Mouse (Mus musculus): Measurements from ENCODE around the gene Tnp2. TPM values are rescaled to one million over a fixed set of nuclear protein-coding genes. Genes with fewer than 3 reads are reported as not detected.
A peak's percentile ranks its signal among the peaks of the same experiment; 100 is the strongest.

Gene Tnp2
- polyA plus RNA-seq, 1 experiment from 2014 or later = not detected

- Histone ChIP-seq H3K9me3 (ENCODE audit: control insufficient read depth, low read length) (no peaks in the 10 kb centered on the region), H3K4me1 (replicated peaks; ENCODE audit: control insufficient read depth, insufficient read depth) (no peaks in the 10 kb centered on the region)
Measured at GRCm38 (mm10) chr16:10770531-10771325, 17.7 kb downstream of the Tnp2 start.

GRCm38 (mm10) chr16:10769661-10770060, 18.8 kb downstream of the Tnp2 start:
- H3K27ac ChIP-seq (replicated peaks) = no peak overlapping the region
- H3K4me1 ChIP-seq (replicated peaks; ENCODE audit: control insufficient read depth, insufficient read depth) = no peaks in the 10 kb centered on the region
- H3K9me3 ChIP-seq (ENCODE audit: control insufficient read depth, low read length) = no peaks in the 10 kb centered on the region
- TF ChIP-seq CTCF (IDR thresholded peaks at IDR 0.05; ENCODE audit: low read depth) = no peak
- TF ChIP-seq EP300 (optimal IDR thresholded peaks at IDR 0.05) = no peak
- no peak overlapping the region for H3K4me3 ChIP-seq (ENCODE audit: low read depth, low read length)
- no peaks in the 10 kb centered on the region for H3K27me3 ChIP-seq (ENCODE audit: control insufficient read depth, insufficient read depth, low read length)
- ATAC-seq (ENCODE audit: low FRiP score, low TSS enrichment) (no peak), DNase-seq (ENCODE audit: low spot score) (no peak)
- H3K4me2 ChIP-seq (replicated peaks; ENCODE audit: low read depth) = no peak overlapping the region
- H3K9ac ChIP-seq (ENCODE audit: low read length) = no peak overlapping the region
- H3K36me3 ChIP-seq (ENCODE audit: control insufficient read depth, insufficient read depth, low read length) = no peaks in the 10 kb centered on the region
- 51% methylated on average over 2 of the region's 2 CpGs for WGBS

More at GRCm38 (mm10) chr16:10770531-10771325, 17.7 kb downstream of the Tnp2 start:
- H3K27ac ChIP-seq (replicated peaks) = peak overlapping the region; percentile 50; the same call in 1 of the 2 replicates
- ATAC-seq (ENCODE audit: low FRiP score, low TSS enrichment) (peak; percentile 58; the same call in 1 of the 2 replicates), DNase-seq (ENCODE audit: low spot score) (no peak)
- H3K9ac ChIP-seq (ENCODE audit: low read length) = no peak overlapping the region
- no peaks in the 10 kb centered on the region for H3K36me3 ChIP-seq (ENCODE audit: control insufficient read depth, insufficient read depth, low read length)
- peak; percentile 29 for TF ChIP-seq CTCF (IDR thresholded peaks at IDR 0.05; ENCODE audit: low read depth)
- no peak for TF ChIP-seq EP300 (optimal IDR thresholded peaks at IDR 0.05)
- no peak overlapping the region for H3K4me3 ChIP-seq (ENCODE audit: low read depth, low read length)
- H3K27me3 ChIP-seq (ENCODE audit: control insufficient read depth, insufficient read depth, low read length) = no peaks in the 10 kb centered on the region
- no peak overlapping the region for H3K4me2 ChIP-seq (replicated peaks; ENCODE audit: low read depth)
- WGBS = 37% methylated on average over 4 of the region's 4 CpGs

- Histone ChIP-seq H3K9ac (ENCODE audit: low read length) (no peak overlapping the region), H3K27me3 (ENCODE audit: control insufficient read depth, insufficient read depth, low read length) (no peaks in the 10 kb centered on the region), H3K4me3 (ENCODE audit: low read depth, low read length) (no peak overlapping the region), H3K27ac (replicated peaks) (no peak overlapping the region), H3K4me2 (replicated peaks; ENCODE audit: low read depth) (no peak overlapping the region), H3K36me3 (ENCODE audit: control insufficient read depth, insufficient read depth, low read length) (no peaks in the 10 kb centered on the region), H3K9me3 (ENCODE audit: control insufficient read depth, low read length) (no peaks in the 10 kb centered on the region), H3K4me1 (replicated peaks; ENCODE audit: control insufficient read depth, insufficient read depth) (no peaks in the 10 kb centered on the region)
- 46% methylated on average over 9 of the region's 9 CpGs for WGBS
- TF ChIP-seq EP300 (optimal IDR thresholded peaks at IDR 0.05) = no peak
- TF ChIP-seq CTCF (IDR thresholded peaks at IDR 0.05; ENCODE audit: low read depth) = no peak
- ATAC-seq (ENCODE audit: low FRiP score, low TSS enrichment) (peak; percentile 15; the same call in 1 of the 2 replicates), DNase-seq (ENCODE audit: low spot score) (peak; percentile 33)
Measured at GRCm38 (mm10) chr16:10768821-10769220, 19.6 kb downstream of the Tnp2 start.

GRCm38 (mm10) chr16:10767158-10767557, 21.3 kb downstream of the Tnp2 start:
- H3K9me3 ChIP-seq (ENCODE audit: control insufficient read depth, low read length) = no peaks in the 10 kb centered on the region
- no peak for TF ChIP-seq EP300 (optimal IDR thresholded peaks at IDR 0.05)
- peak; percentile 87 for TF ChIP-seq CTCF (IDR thresholded peaks at IDR 0.05; ENCODE audit: low read depth)
- 46% methylated on average over 4 of the region's 4 CpGs for WGBS
- no peak overlapping the region for H3K4me2 ChIP-seq (replicated peaks; ENCODE audit: low read depth)
- no peaks in the 10 kb centered on the region for H3K4me1 ChIP-seq (replicated peaks; ENCODE audit: control insufficient read depth, insufficient read depth)
- no peak overlapping the region for H3K4me3 ChIP-seq (ENCODE audit: low read depth, low read length)
- DNase-seq (ENCODE audit: low spot score) (peak; percentile 65), ATAC-seq (ENCODE audit: low FRiP score, low TSS enrichment) (no peak)
- H3K9ac ChIP-seq (ENCODE audit: low read length) = no peak overlapping the region
- H3K27me3 ChIP-seq (ENCODE audit: control insufficient read depth, insufficient read depth, low read length) = no peaks in the 10 kb centered on the region
- H3K27ac ChIP-seq (replicated peaks) = no peak overlapping the region
- H3K36me3 ChIP-seq (ENCODE audit: control insufficient read depth, insufficient read depth, low read length) = no peaks in the 10 kb centered on the region

GRCm38 (mm10) chr16:10764323-10764722, 24.1 kb downstream of the Tnp2 start:
- no peak overlapping the region for H3K27ac ChIP-seq (replicated peaks)

More at GRCm38 (mm10) chr16:10764323-10764722, 24.1 kb downstream of the Tnp2 start:
- WGBS = 10% methylated on average over 2 of the region's 2 CpGs
- no peak overlapping the region for H3K4me3 ChIP-seq (ENCODE audit: low read depth, low read length)
- H3K27me3 ChIP-seq (ENCODE audit: control insufficient read depth, insufficient read depth, low read length) = no peaks in the 10 kb centered on the region
- no peaks in the 10 kb centered on the region for H3K36me3 ChIP-seq (ENCODE audit: control insufficient read depth, insufficient read depth, low read length)
- ATAC-seq (ENCODE audit: low FRiP score, low TSS enrichment) = no peak
- H3K4me1 ChIP-seq (replicated peaks; ENCODE audit: control insufficient read depth, insufficient read depth) = no peaks in the 10 kb centered on the region
- TF ChIP-seq EP300 (optimal IDR thresholded peaks at IDR 0.05) (no peak), CTCF (IDR thresholded peaks at IDR 0.05; ENCODE audit: low read depth) (no peak)
- H3K9ac ChIP-seq (ENCODE audit: low read length) = no peak overlapping the region
- DNase-seq (ENCODE audit: low spot score) = no peak
- H3K9me3 ChIP-seq (ENCODE audit: control insufficient read depth, low read length) = no peaks in the 10 kb centered on the region
- no peak overlapping the region for H3K4me2 ChIP-seq (replicated peaks; ENCODE audit: low read depth)
